Mouse (Mus musculus): ENCODE data around the gene Eml3. TPM values are rescaled to one million over a fixed set of nuclear protein-coding genes. Genes with fewer than 3 reads are reported as not detected.
"Not testable (repeated sequence)": the region's sequence is repeated elsewhere in the genome, so short reads cannot be mapped to it uniquely, and the experiment has no call there.

Eml3 gene
- polyA plus RNA-seq, 1 experiment from 2014 or later: 29.0 TPM

DNA sequence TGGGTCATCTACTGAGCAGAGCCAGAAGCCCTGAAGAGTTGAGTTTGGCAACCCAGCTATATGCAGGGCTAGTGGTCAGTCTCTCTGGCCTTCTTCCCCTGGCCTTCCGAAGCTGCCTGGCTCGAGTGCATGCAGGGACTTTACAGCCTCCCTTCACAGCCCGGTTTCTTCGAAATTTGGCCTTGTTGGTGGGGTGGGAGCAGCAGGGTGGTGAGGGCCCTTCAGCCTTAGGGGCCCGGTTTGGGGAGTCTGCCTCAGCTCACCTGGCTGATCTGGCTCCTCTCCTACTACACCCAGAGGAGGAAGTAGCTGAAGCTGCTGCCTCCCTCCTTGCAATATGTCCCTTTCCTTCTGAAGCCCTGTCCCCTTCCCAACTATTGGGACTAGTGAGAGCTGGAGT lies 33.1 kb upstream of the Eml3 start:
- Histone ChIP-seq H3K36me3 (peaks cover 21% of the 10 kb centered on the region), H3K4me1 (peaks cover 30% of the 10 kb centered on the region)
- not testable (repeated sequence) for H3K4me2 ChIP-seq (replicated peaks); H3K9me3 ChIP-seq; H3K27ac ChIP-seq; H3K9ac ChIP-seq; H3K27me3 ChIP-seq; H3K4me3 ChIP-seq; ATAC-seq (ENCODE audit: insufficient number of reproducible peaks, insufficient read depth, low FRiP score, low TSS enrichment)
- WGBS: 90% methylated on average over 5 of the region's 5 CpGs

- H3K36me3 ChIP-seq: peaks cover 23% of the 10 kb centered on the region
- H3K27me3 ChIP-seq, H3K9me3 ChIP-seq: not testable (repeated sequence)
- H3K9ac ChIP-seq: peak overlapping the region; percentile 63
- WGBS: 20% methylated on average over 21 of the region's 21 CpGs
- peak; percentile 49 for ATAC-seq (ENCODE audit: insufficient number of reproducible peaks, insufficient read depth, low FRiP score, low TSS enrichment)
- peak overlapping the region; percentile 59 for H3K4me2 ChIP-seq (replicated peaks)
- H3K4me1 ChIP-seq: peaks cover 30% of the 10 kb centered on the region
- peak overlapping the region; percentile 94 for H3K4me3 ChIP-seq
- H3K27ac ChIP-seq: peak overlapping the region; percentile 88
Measured at GRCm38 (mm10) chr19:8897211-8897864, 32.0 kb upstream of the Eml3 start.

DNA sequence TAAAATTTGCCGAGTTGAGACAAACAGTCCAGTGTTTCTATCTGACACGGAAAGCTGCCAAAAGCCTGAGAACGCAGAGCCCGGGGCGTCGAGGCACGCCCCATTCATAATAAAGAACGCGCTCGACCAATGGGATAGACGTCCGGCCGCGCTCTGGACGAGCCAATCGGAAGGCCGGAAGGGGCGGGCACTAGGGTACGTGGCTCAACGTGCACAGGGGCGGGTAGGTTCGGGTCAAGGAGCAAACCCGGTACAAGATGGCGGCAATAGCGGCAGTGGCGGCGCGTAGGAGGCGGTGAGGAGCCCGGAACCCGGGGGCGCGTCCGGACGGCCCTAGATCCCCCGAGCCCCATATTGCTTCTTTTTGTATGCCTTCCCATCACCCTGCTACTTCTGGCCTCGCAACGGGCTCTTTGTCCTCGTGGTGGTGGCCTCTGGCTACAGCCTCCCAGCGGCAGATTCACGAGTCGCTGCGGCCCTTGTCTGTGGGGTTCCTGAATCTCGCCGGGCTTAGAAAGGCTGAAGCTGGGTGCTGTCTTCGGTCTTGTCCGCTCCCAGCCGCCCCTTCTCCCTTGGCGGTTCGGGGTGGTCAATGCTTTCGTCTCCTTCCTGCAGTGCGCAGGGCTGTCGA lies 31.4 kb upstream of the Eml3 start, which contains the start of gene Ganab:
TSS of gene Ganab (plus strand) at position 207 of the 631 bp plus-strand sequence.
- Histone ChIP-seq H3K4me3 (peak within 1 kb of the TSS; percentile 94), H3K36me3 (peaks cover 27% of the 10 kb centered on the region), H3K27me3 (no peaks in the 10 kb centered on the region), H3K27ac (peak within 1 kb of the TSS; percentile 88), H3K9ac (peak within 1 kb of the TSS; percentile 92), H3K4me1 (peaks cover 30% of the 10 kb centered on the region), H3K9me3 (no peaks in the 10 kb centered on the region), H3K4me2 (replicated peaks) (peak within 1 kb of the TSS; percentile 59)
- under 1% methylated on average over 53 of the region's 53 CpGs for WGBS
- peak; percentile 96 for ATAC-seq (ENCODE audit: insufficient number of reproducible peaks, insufficient read depth, low FRiP score, low TSS enrichment)

- H3K36me3 ChIP-seq: peaks cover 32% of the 10 kb centered on the region
- H3K27me3 ChIP-seq: no peaks in the 10 kb centered on the region
- H3K4me1 ChIP-seq: peaks cover 28% of the 10 kb centered on the region
- peak overlapping the region; percentile 94 for H3K4me3 ChIP-seq
- ATAC-seq (ENCODE audit: insufficient number of reproducible peaks, insufficient read depth, low FRiP score, low TSS enrichment): no peak
- 16% methylated on average over 13 of the region's 13 CpGs for whole genome bisulfite sequencing
- peak overlapping the region; percentile 92 for H3K9ac ChIP-seq
- no peaks in the 10 kb centered on the region for H3K9me3 ChIP-seq
- peak overlapping the region; percentile 59 for H3K4me2 ChIP-seq (replicated peaks)
- H3K27ac ChIP-seq: peak overlapping the region; percentile 84
Measured at GRCm38 (mm10) chr19:8898576-8898975, 30.8 kb upstream of the Eml3 start.

DNA sequence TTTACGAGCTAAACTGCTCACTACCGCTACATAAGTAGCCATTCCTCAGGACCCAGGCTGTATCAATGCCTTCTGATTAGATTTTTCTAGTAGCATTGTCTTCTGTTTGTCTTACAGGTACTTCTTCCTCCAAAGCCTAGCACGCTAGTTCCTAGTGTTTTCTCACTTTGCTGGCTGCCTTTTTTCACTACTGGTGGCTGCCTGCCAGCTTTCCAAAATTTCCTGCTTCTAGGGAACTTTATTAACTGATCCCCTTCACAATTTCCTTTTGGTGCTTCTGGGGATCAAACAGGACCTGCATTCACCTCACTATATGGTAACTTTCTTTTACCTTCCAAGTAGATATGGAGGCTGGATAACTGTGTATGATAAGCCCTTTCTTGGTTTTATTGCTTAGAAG lies 30.3 kb upstream of the Eml3 start:
- H3K27ac ChIP-seq: no peak overlapping the region
- no peak for ATAC-seq (ENCODE audit: insufficient number of reproducible peaks, insufficient read depth, low FRiP score, low TSS enrichment)
- 68% methylated on average over 3 of the region's 3 CpGs for WGBS

GRCm38 (mm10) chr19:8903412-8903811 lies 25.9 kb upstream of the Eml3 start:
- peaks cover 58% of the 10 kb centered on the region for H3K36me3 ChIP-seq
- ATAC-seq (ENCODE audit: insufficient number of reproducible peaks, insufficient read depth, low FRiP score, low TSS enrichment): no peak
- no peak overlapping the region for H3K27ac ChIP-seq
- 90% methylated on average over 5 of the region's 5 CpGs for WGBS
- no peaks in the 10 kb centered on the region for H3K9me3 ChIP-seq
- H3K4me3 ChIP-seq: no peak overlapping the region
- H3K4me2 ChIP-seq (replicated peaks): no peak overlapping the region
- H3K9ac ChIP-seq: no peak overlapping the region
- H3K27me3 ChIP-seq: no peaks in the 10 kb centered on the region
- peaks cover 9% of the 10 kb centered on the region for H3K4me1 ChIP-seq

More for the DNA sequence above, 30.3 kb upstream of the Eml3 start:
- Histone ChIP-seq H3K36me3 (peaks cover 36% of the 10 kb centered on the region), H3K4me1 (peaks cover 24% of the 10 kb centered on the region), H3K27me3 (no peaks in the 10 kb centered on the region), H3K9me3 (no peaks in the 10 kb centered on the region), H3K4me3 (peak overlapping the region; percentile 94), H3K9ac (peak overlapping the region; percentile 92), H3K4me2 (replicated peaks) (peak overlapping the region; percentile 59)

GRCm38 (mm10) chr19:8908531-8908930 lies 20.8 kb upstream of the Eml3 start:
- H3K27ac ChIP-seq: no peak overlapping the region
- peaks cover 95% of the 10 kb centered on the region for H3K36me3 ChIP-seq
- H3K4me1 ChIP-seq: no peaks in the 10 kb centered on the region
- H3K4me2 ChIP-seq (replicated peaks): no peak overlapping the region
- H3K9me3 ChIP-seq: no peaks in the 10 kb centered on the region
- H3K4me3 ChIP-seq: no peak overlapping the region
- no peak overlapping the region for H3K9ac ChIP-seq
- H3K27me3 ChIP-seq: no peaks in the 10 kb centered on the region
- ATAC-seq (ENCODE audit: insufficient number of reproducible peaks, insufficient read depth, low FRiP score, low TSS enrichment): no peak
- WGBS: 92% methylated on average over 6 of the region's 6 CpGs

DNA sequence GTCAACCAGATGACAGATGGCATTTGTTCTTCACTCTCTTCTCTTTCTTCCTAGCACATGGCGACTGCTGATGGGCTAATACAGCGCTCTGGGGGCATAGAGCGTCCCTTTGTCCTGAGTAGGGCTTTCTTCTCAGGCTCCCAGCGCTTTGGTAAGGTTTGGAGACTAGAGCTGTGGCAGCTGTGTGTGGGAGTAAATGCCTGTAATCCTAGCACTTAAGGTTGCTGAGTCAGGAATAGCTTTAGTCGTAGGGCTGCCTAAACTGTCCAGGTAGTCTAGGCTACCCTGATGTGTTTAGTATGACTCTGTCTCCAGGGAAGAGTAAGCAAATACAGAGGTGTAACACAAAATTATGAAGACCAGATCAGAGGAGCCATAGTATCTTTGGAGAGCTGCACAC lies 17.5 kb upstream of the Eml3 start:
- Histone ChIP-seq H3K36me3 (peaks cover 98% of the 10 kb centered on the region), H3K4me3 (no peak overlapping the region), H3K9me3 (no peaks in the 10 kb centered on the region), H3K4me1 (no peaks in the 10 kb centered on the region), H3K27me3 (no peaks in the 10 kb centered on the region), H3K27ac (no peak overlapping the region), H3K9ac (no peak overlapping the region), H3K4me2 (replicated peaks) (no peak overlapping the region)
- 96% methylated on average over 5 of the region's 5 CpGs for WGBS
- no peak for ATAC-seq (ENCODE audit: insufficient number of reproducible peaks, insufficient read depth, low FRiP score, low TSS enrichment)

DNA sequence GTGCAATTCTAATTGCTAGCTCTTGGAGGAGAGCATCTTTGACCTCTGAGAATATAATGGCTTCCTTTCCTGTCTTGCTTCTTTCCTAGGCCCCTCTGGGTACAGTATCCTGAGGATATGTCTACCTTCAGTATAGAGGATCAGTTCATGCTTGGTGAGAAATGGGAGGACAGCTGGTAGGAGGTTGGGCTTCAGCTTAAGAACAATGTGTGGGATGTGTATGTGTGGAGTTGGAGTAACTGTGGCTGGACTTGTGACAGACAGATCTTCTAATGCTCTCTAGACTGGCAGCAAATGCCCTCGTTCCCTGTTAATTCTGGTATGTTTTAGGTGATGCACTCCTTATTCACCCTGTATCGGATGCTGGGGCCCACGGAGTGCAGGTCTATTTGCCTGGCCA lies 15.1 kb upstream of the Eml3 start:
- no peaks in the 10 kb centered on the region for H3K27me3 ChIP-seq
- peaks cover 81% of the 10 kb centered on the region for H3K36me3 ChIP-seq
- ATAC-seq (ENCODE audit: insufficient number of reproducible peaks, insufficient read depth, low FRiP score, low TSS enrichment): no peak
- H3K27ac ChIP-seq: no peak overlapping the region
- no peaks in the 10 kb centered on the region for H3K9me3 ChIP-seq
- H3K9ac ChIP-seq: no peak overlapping the region
- no peak overlapping the region for H3K4me2 ChIP-seq (replicated peaks)
- 95% methylated on average over 3 of the region's 3 CpGs for WGBS
- H3K4me3 ChIP-seq: no peak overlapping the region
- H3K4me1 ChIP-seq: no peaks in the 10 kb centered on the region

DNA sequence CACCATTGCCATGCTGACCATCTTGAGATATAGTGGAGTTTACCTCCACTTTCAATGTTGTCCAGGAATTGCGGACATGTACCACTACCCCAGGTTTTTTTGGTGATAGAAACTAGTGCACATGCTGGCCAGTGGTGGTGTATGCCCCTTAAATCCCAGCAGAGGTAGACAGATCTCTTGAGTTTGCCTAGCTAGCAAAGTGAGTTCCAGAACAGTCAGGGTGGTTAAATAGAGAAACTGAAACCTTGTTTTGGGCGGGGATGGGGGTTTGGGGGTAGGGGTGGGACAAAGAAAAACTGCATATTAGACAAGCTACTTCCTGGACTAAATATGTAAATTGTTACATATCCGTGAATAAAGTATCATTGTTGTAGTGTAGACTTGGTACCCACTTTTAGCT lies 10.4 kb upstream of the Eml3 start:
- peaks cover 36% of the 10 kb centered on the region for H3K36me3 ChIP-seq
- peaks cover 9% of the 10 kb centered on the region for H3K4me1 ChIP-seq
- no peaks in the 10 kb centered on the region for H3K27me3 ChIP-seq
- H3K4me3 ChIP-seq: no peak overlapping the region
- H3K9ac ChIP-seq: no peak overlapping the region
- 91% methylated on average over 3 of the region's 3 CpGs for WGBS
- no peak overlapping the region for H3K27ac ChIP-seq
- no peak for ATAC-seq (ENCODE audit: insufficient number of reproducible peaks, insufficient read depth, low FRiP score, low TSS enrichment)
- no peaks in the 10 kb centered on the region for H3K9me3 ChIP-seq
- H3K4me2 ChIP-seq (replicated peaks): no peak overlapping the region

GRCm38 (mm10) chr19:8919684-8920072 lies 9.7 kb upstream of the Eml3 start:
- Histone ChIP-seq H3K9ac (no peak overlapping the region), H3K4me1 (peaks cover 9% of the 10 kb centered on the region), H3K27me3 (no peaks in the 10 kb centered on the region), H3K9me3 (no peaks in the 10 kb centered on the region), H3K27ac (peak overlapping the region; percentile 89), H3K36me3 (peaks cover 29% of the 10 kb centered on the region), H3K4me2 (replicated peaks) (peak overlapping the region; percentile 82), H3K4me3 (peak overlapping the region; percentile 72)
- ATAC-seq (ENCODE audit: insufficient number of reproducible peaks, insufficient read depth, low FRiP score, low TSS enrichment): no peak
- WGBS: 64% methylated on average over 6 of the region's 6 CpGs

DNA sequence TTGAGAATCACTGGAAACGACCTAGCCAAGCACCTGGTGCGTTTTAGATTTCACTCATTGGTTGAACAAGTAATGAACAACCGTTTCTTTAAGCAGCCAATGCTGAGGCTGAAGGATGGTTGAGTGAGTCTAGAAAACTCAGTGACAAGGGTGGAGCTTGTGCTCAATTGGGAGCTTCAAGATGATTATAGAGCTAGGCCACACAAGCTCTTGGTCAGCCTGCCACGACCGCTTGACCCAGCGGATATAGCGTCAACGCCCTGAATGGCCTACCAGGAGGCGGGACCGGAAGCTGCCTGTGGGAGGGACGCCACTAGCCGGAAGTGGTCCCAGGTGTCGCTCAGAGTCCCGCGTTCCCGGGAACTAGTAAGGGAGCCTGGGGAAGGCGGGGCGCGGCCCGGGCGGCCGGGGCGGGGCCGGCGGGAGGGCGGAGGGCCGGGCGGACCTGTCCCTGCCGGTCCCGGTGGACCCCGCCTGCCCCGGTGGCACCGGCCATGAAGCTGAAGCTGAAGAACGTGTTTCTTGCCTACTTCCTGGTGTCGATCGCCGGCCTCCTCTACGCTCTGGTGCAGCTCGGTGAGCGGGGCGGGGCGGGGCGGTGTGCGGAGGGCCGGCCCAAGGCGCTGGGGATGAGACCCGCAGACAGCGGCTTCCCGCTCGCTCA lies 9.1 kb upstream of the Eml3 start, which contains the start of gene B3gat3:
TSS of gene B3gat3 (plus strand) at position 302 of the 664 bp plus-strand sequence.
- H3K4me2 ChIP-seq (replicated peaks): peak within 1 kb of the TSS; percentile 82
- peak within 1 kb of the TSS; percentile 89 for H3K27ac ChIP-seq
- H3K4me1 ChIP-seq: peaks cover 9% of the 10 kb centered on the region
- no peaks in the 10 kb centered on the region for H3K9me3 ChIP-seq
- peak within 1 kb of the TSS; percentile 72 for H3K4me3 ChIP-seq
- ATAC-seq (ENCODE audit: insufficient number of reproducible peaks, insufficient read depth, low FRiP score, low TSS enrichment): peak; percentile 95
- H3K9ac ChIP-seq: peak within 1 kb of the TSS; percentile 76
- peaks cover 24% of the 10 kb centered on the region for H3K36me3 ChIP-seq
- H3K27me3 ChIP-seq: no peaks in the 10 kb centered on the region
- WGBS: 3% methylated on average over 50 of the region's 50 CpGs
